Mouse (Mus musculus): ENCODE measurements at regions not wholly inside any gene's neighbourhood (a gene's known extent, or its start where the extent isn't known, plus 50 kb on each side); places are given as distances from the start of the nearest gene placed in this dataset.

GRCm38 (mm10) chr8:126753059-126753855 is 159.5 kb upstream of the Irf2bp2 start:
- TF ChIP-seq CTCF (IDR thresholded peaks at IDR 0.05) (no peak), EP300 (IDR thresholded peaks at IDR 0.05) (no peak)
